Mouse (Mus musculus) kidney, postnatal 0 days (tissue): Measurements from ENCODE around the gene Fan1. TPM values are rescaled to one million over a fixed set of nuclear protein-coding genes. Genes with fewer than 3 reads are reported as not detected.

Experiments used
- ATAC-seq: fragments of 200-750 bp; cut with Nextera tagmentation; replicated peaks from 2 replicates; pipeline ENCODE4 v1.8.0; 2017; ENCODE audit warnings: low read depth, moderate number of reproducible peaks, moderate TSS enrichment, moderate library complexity; ENCODE audit not compliant: low FRiP score
- DNase-seq: peaks from one replicate; pipeline ENCODE4 v3.0.0-alpha.2; 2016; ENCODE audit warnings: low spot score
- H3K27ac ChIP-seq: fragments of 300-500 bp; sonication (generic); 2 replicates; pipeline ENCODE4 v1.5.1; 2014; ENCODE audit warnings: mild to moderate bottlenecking
- H3K27me3 ChIP-seq: fragments of 300-500 bp; sonication (generic); 2 replicates; pipeline ENCODE4 v1.6.1; 2014; ENCODE audit warnings: low read length, mixed read lengths; ENCODE audit not compliant: insufficient read depth
- H3K36me3 ChIP-seq: fragments of 300-500 bp; sonication (generic); 2 replicates; pipeline ENCODE4 v1.6.1; 2014; ENCODE audit warnings: low read length, mixed read lengths; ENCODE audit not compliant: insufficient read depth
- H3K4me1 ChIP-seq: fragments of 300-500 bp; sonication (generic); replicated peaks from 2 replicates; pipeline ENCODE4 v1.6.1; 2014; ENCODE audit warnings: antibody characterized with exemption, low read length, mixed read lengths; ENCODE audit not compliant: insufficient read depth
- H3K4me2 ChIP-seq: fragments of 300-500 bp; sonication (generic); 2 replicates; pipeline ENCODE4 v1.6.1; 2014; ENCODE audit warnings: mild to moderate bottlenecking, low read length, moderate library complexity, mixed read lengths
- H3K4me3 ChIP-seq: fragments of 300-500 bp; sonication (generic); replicated peaks from 2 replicates; pipeline ENCODE4 v1.5.1; 2014; ENCODE audit warnings: low read depth, low read length
- H3K9ac ChIP-seq: fragments of 300-500 bp; sonication (generic); 2 replicates; pipeline ENCODE4 v1.6.1; 2014; ENCODE audit warnings: low read depth, low read length
- H3K9me3 ChIP-seq: fragments of 300-500 bp; sonication (generic); replicated peaks from 2 replicates; pipeline ENCODE4 v1.6.1; 2016; ENCODE audit warnings: low read length, inconsistent platforms, mixed read lengths
- CTCF ChIP-seq: IDR thresholded peaks from 2 replicates; pipeline ENCODE4 v1.5.1; 2016; ENCODE audit warnings: antibody characterized with exemption, low read depth, mild to moderate bottlenecking, moderate library complexity
- WGBS: fragments of 180-500 bp; shearing (Covaris S2); extraction: QIAGEN DNeasy Blood & Tissue Kit; methylation state at CpG from one replicate; pipeline ENCODE4 v1.1.7; 2014; 5-methylcytosine and 5-hydroxymethylcytosine counted together
- polyA plus RNA-seq: library from polyadenylated mRNA; unstranded; fragments of >200 nt; fragmentation: Nextera tagmentation; extraction: Ambion mirVana; gene quantifications from 2 replicates; pipeline ENCODE4 v1.2.1, GENCODE M21; 2015

The Fan1 gene
- polyA plus RNA-seq, 1 experiment from 2014 or later: 4.0 TPM

DNA sequence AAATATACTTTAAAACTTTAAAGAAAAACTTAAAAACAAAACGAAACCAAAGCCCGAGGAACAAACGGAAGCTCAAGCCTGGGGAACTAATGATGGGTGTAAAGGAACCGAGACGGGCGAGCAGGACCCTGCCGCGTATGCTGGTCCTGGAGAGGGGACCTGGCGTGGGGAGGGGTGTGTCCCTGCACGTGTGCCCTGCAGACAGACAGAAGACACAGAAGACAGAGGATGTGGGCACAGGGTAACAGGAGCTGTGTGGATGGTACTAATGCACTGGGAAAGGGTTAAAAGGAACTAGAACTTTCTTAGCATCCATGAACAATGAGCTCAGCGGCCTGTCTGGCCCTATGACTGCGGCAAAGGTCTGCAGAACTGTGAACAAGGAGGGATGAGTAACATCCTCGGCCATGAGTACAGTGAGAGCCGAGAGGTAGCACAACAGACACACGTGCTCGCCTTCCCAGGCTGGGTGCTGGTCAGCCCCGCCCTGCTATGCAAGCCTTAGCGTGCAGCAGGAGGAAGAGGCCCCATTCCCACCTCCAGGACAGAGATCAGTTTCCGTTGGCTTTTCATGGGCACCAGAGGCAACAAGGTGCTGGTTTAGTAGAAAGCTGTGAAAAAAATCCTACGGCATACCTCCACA, 13.8 kb downstream of the Fan1 start:
- H3K4me2 ChIP-seq: no peak overlapping the region
- H3K9ac ChIP-seq: no peak overlapping the region
- H3K4me3 ChIP-seq: no peak overlapping the region
- peaks cover 45% of the 10 kb centered on the region for H3K36me3 ChIP-seq
- 89% methylated on average over 20 of the region's 20 CpGs for WGBS
- H3K9me3 ChIP-seq: no peaks in the 10 kb centered on the region
- no peaks in the 10 kb centered on the region for H3K27me3 ChIP-seq
- H3K4me1 ChIP-seq: no peaks in the 10 kb centered on the region
- TF ChIP-seq CTCF: no peak
- H3K27ac ChIP-seq: no peak overlapping the region
- ATAC-seq (no peak), DNase-seq (no peak)

DNA sequence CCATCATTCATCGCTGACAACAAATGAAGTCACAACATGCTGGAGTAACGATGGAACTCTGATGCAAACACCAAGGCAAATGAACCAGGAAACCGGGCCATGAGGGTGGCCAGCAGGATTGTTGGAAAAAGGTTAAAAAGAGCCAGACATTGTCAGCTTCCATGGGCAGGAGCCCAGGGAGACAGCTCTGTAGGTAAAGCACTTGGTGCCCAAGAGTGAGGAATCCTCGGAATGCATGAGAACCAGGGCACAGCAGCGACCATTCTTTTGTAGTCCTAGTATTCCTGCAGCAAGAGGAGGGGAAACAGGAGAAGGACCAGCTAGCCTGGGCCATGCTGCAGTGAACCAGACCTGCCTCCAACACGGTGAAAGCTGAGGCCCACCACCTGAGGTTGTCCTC, 15.2 kb downstream of the Fan1 start:
- Histone ChIP-seq H3K4me1 (no peaks in the 10 kb centered on the region), H3K36me3 (peaks cover 35% of the 10 kb centered on the region), H3K27me3 (no peaks in the 10 kb centered on the region), H3K4me2 (no peak overlapping the region), H3K4me3 (no peak overlapping the region), H3K9ac (no peak overlapping the region), H3K9me3 (no peaks in the 10 kb centered on the region), H3K27ac (no peak overlapping the region)
- ATAC-seq (no peak), DNase-seq (no peak)
- 93% methylated on average over 6 of the region's 6 CpGs for WGBS
- TF ChIP-seq CTCF: no peak

DNA sequence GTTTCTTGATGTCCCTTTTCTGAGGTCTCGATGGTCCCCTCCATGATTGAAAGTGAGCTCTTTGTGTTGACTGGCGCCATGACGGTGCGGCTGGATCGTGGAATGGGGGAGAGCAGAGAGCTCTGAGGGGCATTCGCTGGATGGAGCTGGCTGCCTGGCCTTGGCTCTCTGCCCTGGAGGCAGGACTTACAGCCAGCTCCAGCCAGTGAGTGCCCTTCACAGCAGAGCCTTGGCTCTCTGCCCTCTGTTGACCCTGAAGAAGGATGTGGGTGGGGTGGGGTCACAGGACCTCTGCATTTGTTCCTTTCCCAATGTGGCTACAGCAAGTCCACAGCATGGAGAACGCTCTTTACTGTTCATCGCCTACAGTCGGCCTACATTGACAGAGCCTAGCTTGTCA, 16.5 kb downstream of the Fan1 start:
- Histone ChIP-seq H3K4me2 (no peak overlapping the region), H3K27me3 (no peaks in the 10 kb centered on the region), H3K27ac (no peak overlapping the region), H3K4me1 (no peaks in the 10 kb centered on the region), H3K9ac (no peak overlapping the region), H3K9me3 (no peaks in the 10 kb centered on the region), H3K4me3 (no peak overlapping the region), H3K36me3 (peaks cover 26% of the 10 kb centered on the region)
- TF ChIP-seq CTCF: no peak
- DNase-seq (no peak), ATAC-seq (no peak)
- 92% methylated on average over 9 of the region's 9 CpGs for WGBS

DNA sequence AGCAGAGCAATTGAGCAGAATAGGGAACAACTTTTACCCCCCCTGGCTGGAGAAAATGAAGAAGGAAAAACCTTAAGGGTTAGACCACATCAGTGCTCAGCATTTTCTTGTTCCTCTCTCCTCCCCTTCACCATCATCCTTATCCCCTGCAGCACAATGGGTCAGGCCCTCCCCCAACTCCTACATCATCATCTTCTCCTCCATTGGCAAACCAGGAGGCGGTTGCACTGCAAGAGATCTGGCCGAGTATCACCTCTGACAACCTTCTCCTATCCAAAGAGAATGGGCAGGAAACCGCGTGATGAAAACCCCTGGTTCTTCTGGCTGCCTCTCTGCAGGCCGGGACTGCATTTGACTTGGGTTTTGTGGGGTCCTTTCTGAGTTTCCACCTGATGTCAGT, 17.2 kb downstream of the Fan1 start:
- no peak overlapping the region for H3K4me2 ChIP-seq
- no peak overlapping the region for H3K9ac ChIP-seq
- no peak overlapping the region for H3K4me3 ChIP-seq
- no peak overlapping the region for H3K27ac ChIP-seq
- H3K36me3 ChIP-seq: peaks cover 19% of the 10 kb centered on the region
- no peaks in the 10 kb centered on the region for H3K9me3 ChIP-seq
- no peaks in the 10 kb centered on the region for H3K4me1 ChIP-seq
- no peak for ATAC-seq
- no peak for TF ChIP-seq CTCF
- 88% methylated on average over 5 of the region's 5 CpGs for WGBS
- no peaks in the 10 kb centered on the region for H3K27me3 ChIP-seq
- no peak for DNase-seq

DNA sequence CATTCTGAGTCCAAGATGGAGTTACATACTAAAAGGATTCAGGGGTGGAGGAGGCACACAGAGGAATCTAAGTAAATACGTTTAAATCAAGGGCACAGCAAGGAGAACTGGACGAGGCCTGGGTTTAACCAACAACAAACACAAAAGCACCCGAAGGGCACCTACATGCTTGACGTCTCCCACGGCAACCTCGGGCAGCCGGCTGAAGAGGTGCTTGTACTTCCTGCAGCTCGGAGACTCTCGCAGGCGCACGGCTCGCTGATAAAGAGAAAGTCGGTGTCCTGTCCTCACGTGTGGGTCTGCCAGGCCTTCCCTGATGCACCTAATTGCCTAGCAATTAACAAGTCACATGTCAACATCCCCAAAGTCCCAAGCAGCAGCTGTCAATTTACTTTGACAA, 19.7 kb downstream of the Fan1 start:
- 81% methylated on average over 14 of the region's 14 CpGs for WGBS

DNA sequence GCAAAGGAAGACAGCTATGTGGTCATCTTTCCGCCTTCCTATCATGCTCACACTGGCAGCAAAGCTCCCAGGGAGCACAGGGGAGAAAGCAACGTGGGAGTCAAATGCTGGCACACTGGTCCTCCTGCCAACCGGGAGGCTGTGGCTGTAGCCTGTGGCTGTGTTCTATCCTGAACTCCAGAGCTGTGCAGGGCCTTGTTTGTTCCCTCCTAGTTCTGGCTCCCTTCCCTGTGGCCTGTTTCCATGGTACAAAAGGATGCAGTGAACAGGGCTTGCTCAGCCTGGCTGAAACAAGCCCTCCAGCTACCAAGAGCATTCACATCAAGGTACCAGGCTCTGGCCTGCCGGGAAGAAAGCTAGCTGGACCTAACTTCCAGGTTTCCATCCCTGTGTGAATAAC, 22.8 kb downstream of the Fan1 start:
- Histone ChIP-seq H3K27me3 (no peaks in the 10 kb centered on the region), H3K4me3 (no peak overlapping the region), H3K36me3 (peaks cover 12% of the 10 kb centered on the region; the same call in 1 of the 2 replicates), H3K27ac (no peak overlapping the region), H3K4me2 (no peak overlapping the region), H3K9me3 (no peaks in the 10 kb centered on the region), H3K9ac (no peak overlapping the region), H3K4me1 (no peaks in the 10 kb centered on the region)
- DNase-seq (no peak), ATAC-seq (no peak)
- no peak for TF ChIP-seq CTCF
- WGBS: 74% methylated on average over 4 of the region's 4 CpGs

More for the DNA sequence above, 19.7 kb downstream of the Fan1 start:
- Histone ChIP-seq H3K36me3 (peaks cover 14% of the 10 kb centered on the region; the same call in 1 of the 2 replicates), H3K9ac (no peak overlapping the region), H3K27me3 (no peaks in the 10 kb centered on the region), H3K4me1 (no peaks in the 10 kb centered on the region), H3K4me2 (no peak overlapping the region), H3K27ac (no peak overlapping the region), H3K9me3 (no peaks in the 10 kb centered on the region), H3K4me3 (no peak overlapping the region)
- no peak for ATAC-seq
- no peak for DNase-seq
- TF ChIP-seq CTCF: no peak
